Mouse (Mus musculus) C2C12 (cell line): ENCODE data around the gene Fam107b. TPM values are rescaled to one million over a fixed set of nuclear protein-coding genes. Genes with fewer than 3 reads are reported as not detected.

ENCODE experiments used
- H3K27me3 ChIP-seq: one replicate; pipeline ENCODE4 v1.6.1; 2011; ENCODE audit not compliant: control insufficient read depth, insufficient read depth, insufficient read length
- H3K36me3 ChIP-seq: one replicate; pipeline ENCODE4 v1.6.1; 2011; ENCODE audit not compliant: control insufficient read depth, insufficient read depth
- H3K4me3 ChIP-seq: one replicate; pipeline ENCODE4 v1.5.1; 2011; ENCODE audit warnings: mild to moderate bottlenecking, control low read depth; ENCODE audit not compliant: poor library complexity, insufficient read depth, severe bottlenecking
- H3K79me2 ChIP-seq: one replicate; pipeline ENCODE4 v1.6.1; 2011; ENCODE audit not compliant: control insufficient read depth, insufficient read depth
- H3K79me3 ChIP-seq: one replicate; pipeline ENCODE4 v1.6.1; 2011; ENCODE audit warnings: low read depth, control low read depth
- H3ac ChIP-seq: one replicate; pipeline ENCODE3; 2011; ENCODE audit warnings: low read depth; ENCODE audit not compliant: control insufficient read depth, insufficient read length
- CEBPB ChIP-seq: IDR thresholded peaks from one replicate; pipeline ENCODE4 v1.6.1; 2011; ENCODE audit warnings: low read depth, mild to moderate bottlenecking, control low read depth, moderate library complexity
- CTCF ChIP-seq: IDR thresholded peaks from one replicate; pipeline ENCODE4 v1.5.1; 2011; ENCODE audit not compliant: control insufficient read depth, insufficient read depth, insufficient read length
- FOSL1 ChIP-seq: IDR thresholded peaks from one replicate; pipeline ENCODE4 v1.8.0; 2011; ENCODE audit warnings: mild to moderate bottlenecking, low read length; ENCODE audit not compliant: poor library complexity, insufficient read depth, severe bottlenecking
- MAX ChIP-seq: IDR thresholded peaks from one replicate; pipeline ENCODE4 v1.6.1; 2011; ENCODE audit warnings: mild to moderate bottlenecking, control low read depth
- MYOD1 ChIP-seq: IDR thresholded peaks from one replicate; pipeline ENCODE4 v1.6.1; 2011; ENCODE audit warnings: low read depth; ENCODE audit not compliant: control insufficient read depth, insufficient read length
- MYOG ChIP-seq: IDR thresholded peaks from one replicate; pipeline ENCODE4 v1.6.1; 2011; ENCODE audit not compliant: control insufficient read depth, insufficient read length; ENCODE audit errors: extremely low read depth
- USF1 ChIP-seq: IDR thresholded peaks from one replicate; pipeline ENCODE4 v1.6.1; 2011; ENCODE audit warnings: low read depth, mild to moderate bottlenecking, control low read depth, moderate library complexity
- polyA plus RNA-seq: library from polyadenylated mRNA; unstranded; fragments of >200 nt; fragmentation: generic; extraction: Trizol; gene quantifications from one replicate; pipeline ENCODE4 v1.2.1, GENCODE M21; 2012; ENCODE audit warnings: missing spikeins

Fam107b gene
- polyA plus RNA-seq, 1 experiment, result 16.6 TPM

DNA sequence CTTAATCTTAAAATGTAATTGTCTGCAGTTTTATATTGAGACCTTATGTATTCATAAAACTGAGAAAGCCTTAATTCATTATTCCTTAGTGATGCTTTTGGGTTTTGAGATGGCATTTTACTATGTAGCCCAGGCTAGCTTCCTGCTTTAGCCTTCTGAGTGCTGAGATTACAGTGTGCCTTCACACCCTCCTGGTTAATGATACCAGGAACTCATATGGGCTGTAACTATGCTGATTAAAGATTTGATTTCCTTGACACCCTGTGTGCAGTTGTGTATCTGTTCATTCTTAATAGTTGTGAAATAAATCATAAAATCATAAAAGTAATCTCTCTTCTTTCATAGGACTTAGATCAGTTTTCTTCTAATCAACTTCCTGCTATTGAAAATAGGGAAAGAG lies 205.8 kb downstream of the Fam107b start:
- peaks cover 10% of the 10 kb centered on the region for H3K79me2 ChIP-seq
- peaks cover 38% of the 10 kb centered on the region for H3K36me3 ChIP-seq
- no peaks in the 10 kb centered on the region for H3K27me3 ChIP-seq
- H3ac ChIP-seq, result no peak overlapping the region
- H3K79me3 ChIP-seq, result no peaks in the 10 kb centered on the region
- H3K4me3 ChIP-seq, result no peak overlapping the region
- TF ChIP-seq CEBPB (no peak), CTCF (no peak), FOSL1 (no peak), MYOG (no peak), MYOD1 (no peak), USF1 (no peak), MAX (no peak)

DNA sequence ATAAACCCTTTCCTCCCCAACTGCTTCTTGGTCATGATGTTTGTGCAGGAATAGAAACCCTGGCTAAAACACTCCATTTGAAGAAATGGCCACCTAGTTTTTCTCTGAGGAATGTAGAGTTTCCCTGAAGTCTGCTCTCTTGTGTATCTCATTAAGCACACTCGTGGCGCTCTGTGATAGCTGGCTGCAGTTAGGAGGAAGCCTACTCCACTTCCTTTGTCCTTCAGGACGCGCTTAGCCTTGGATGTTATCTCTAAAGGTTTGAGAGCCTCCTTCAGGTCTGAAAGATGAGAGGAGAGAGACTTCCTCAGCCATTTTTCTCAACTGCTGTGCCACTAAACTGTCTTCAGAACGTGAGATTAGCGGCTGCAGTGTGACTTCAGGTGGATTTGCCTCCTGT lies 207.4 kb downstream of the Fam107b start:
- H3K79me2 ChIP-seq, result no peaks in the 10 kb centered on the region
- TF ChIP-seq CTCF (no peak), MYOD1 (no peak), CEBPB (no peak), MYOG (no peak), FOSL1 (no peak), USF1 (no peak), MAX (no peak)
- H3K4me3 ChIP-seq, result no peak overlapping the region
- no peaks in the 10 kb centered on the region for H3K79me3 ChIP-seq
- peaks cover 41% of the 10 kb centered on the region for H3K36me3 ChIP-seq
- H3K27me3 ChIP-seq, result no peaks in the 10 kb centered on the region
- H3ac ChIP-seq, result no peak overlapping the region

DNA sequence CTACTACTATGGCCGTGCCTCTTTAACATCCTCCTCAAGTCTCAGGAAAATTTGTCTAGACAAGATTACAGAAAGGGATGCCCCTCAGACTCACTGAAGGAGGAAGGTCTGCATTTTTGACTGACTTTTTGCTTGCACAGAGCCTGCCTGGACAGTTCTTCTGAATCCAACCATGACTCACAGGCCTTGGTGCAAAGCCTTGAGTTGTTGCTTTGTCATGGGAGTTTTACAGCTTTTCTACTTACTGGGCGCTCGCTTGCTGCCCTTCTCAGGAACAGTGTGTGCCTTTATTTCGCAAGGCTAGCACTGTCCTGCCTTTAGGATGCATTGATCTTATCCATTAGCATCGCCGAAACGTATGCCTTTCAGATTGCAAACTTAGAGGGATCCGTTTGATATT lies 215.3 kb downstream of the Fam107b start:
- no peak for TF ChIP-seq CEBPB
- Histone ChIP-seq H3K36me3 (peaks cover 7% of the 10 kb centered on the region), H3ac (no peak overlapping the region), H3K79me2 (no peaks in the 10 kb centered on the region), H3K79me3 (no peaks in the 10 kb centered on the region), H3K27me3 (no peaks in the 10 kb centered on the region), H3K4me3 (no peak overlapping the region)

DNA sequence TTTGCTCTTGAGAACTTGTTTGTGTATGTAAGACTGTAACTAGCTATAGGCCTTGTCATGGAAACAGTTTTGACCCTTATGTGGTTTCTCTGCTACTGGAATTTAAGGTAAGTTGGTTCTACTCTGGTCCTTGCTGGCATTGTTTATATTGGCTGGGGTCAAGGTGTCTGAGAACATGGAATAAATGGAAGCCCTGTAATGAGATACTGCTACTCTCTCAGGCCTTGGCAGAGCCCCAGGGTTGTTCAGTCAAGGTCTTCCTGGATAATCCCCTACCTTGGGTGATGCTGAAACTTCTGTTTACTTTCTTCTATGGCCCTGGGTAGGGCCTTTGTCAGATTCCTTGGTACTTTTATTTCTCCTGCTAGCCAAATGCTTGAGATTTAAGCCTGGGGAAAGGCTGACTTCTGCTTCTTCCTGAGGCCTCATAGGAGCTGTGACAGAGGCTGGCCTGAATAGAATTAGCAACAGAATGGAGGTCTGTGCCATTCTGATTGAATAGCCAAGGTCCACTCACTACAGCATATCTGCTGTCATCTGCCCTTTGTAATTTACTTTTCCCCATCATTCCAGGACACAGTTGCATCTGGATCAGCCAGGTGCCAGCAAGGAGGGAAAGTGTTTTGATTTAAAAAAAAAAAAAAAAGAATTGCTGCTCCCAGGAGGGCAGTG lies 217.6 kb downstream of the Fam107b start:
- Histone ChIP-seq H3K36me3 (no peaks in the 10 kb centered on the region), H3K27me3 (no peaks in the 10 kb centered on the region), H3K79me3 (no peaks in the 10 kb centered on the region), H3ac (no peak overlapping the region), H3K4me3 (no peak overlapping the region), H3K79me2 (no peaks in the 10 kb centered on the region)
- TF ChIP-seq MYOD1 (no peak), MYOG (no peak), FOSL1 (no peak), CTCF (no peak), MAX (no peak), USF1 (no peak), CEBPB (no peak)

DNA sequence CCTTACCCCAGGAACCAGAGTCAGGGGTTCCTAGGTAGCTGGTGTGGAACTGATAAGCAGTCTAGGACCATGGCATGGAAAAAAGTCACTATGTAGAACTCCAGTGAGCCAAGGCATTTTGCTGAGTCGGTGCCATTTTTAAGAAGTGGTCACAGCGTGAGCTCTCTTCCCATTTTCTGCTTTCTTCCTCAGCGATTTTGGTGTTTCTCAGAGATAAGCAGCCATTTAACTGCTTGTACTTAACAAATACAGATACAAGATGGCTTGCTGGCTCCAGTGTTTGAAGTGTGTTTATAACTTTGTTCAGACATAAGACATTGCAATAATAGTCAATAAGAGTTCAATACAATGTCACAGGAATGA lies 218.1 kb downstream of the Fam107b start:
- Histone ChIP-seq H3ac (no peak overlapping the region), H3K79me3 (no peaks in the 10 kb centered on the region), H3K36me3 (no peaks in the 10 kb centered on the region), H3K27me3 (no peaks in the 10 kb centered on the region), H3K79me2 (no peaks in the 10 kb centered on the region), H3K4me3 (no peak overlapping the region)
- TF ChIP-seq MYOG, result no peak
- no peak for TF ChIP-seq MYOD1
- TF ChIP-seq MAX, result no peak
- no peak for TF ChIP-seq FOSL1

DNA sequence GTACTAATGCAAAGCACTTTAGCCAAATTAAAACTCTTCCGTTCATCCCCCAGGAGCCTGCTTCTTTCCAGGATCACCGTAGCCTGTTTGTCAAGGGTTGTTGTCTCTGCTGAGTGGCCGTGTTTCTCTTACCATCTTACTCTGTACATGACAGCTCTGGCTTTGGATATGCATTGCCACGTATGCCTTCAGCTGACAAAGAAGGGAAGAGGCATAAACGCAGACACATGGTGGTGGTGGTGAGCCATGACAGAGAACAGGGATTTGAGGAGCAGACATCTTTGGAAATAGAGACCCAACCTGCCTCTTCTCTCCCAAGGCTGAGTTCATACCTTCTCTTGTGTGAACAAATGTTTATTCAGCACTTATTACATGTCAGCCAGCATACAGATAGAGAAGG lies 226.3 kb downstream of the Fam107b start:
- Histone ChIP-seq H3K36me3 (no peaks in the 10 kb centered on the region), H3K79me2 (no peaks in the 10 kb centered on the region), H3ac (no peak overlapping the region), H3K79me3 (no peaks in the 10 kb centered on the region), H3K27me3 (no peaks in the 10 kb centered on the region), H3K4me3 (no peak overlapping the region)
- TF ChIP-seq MYOD1, result no peak
- TF ChIP-seq USF1, result no peak
- no peak for TF ChIP-seq FOSL1
- no peak for TF ChIP-seq CTCF
- TF ChIP-seq CEBPB, result no peak
- no peak for TF ChIP-seq MYOG
- no peak for TF ChIP-seq MAX
